Mouse (Mus musculus) ES-E14 (cell line): Measurements from ENCODE around the gene Lyrm7.

Experiments used
- CHD2 ChIP-seq: IDR thresholded peaks from 2 replicates; pipeline ENCODE4 v1.6.1; 2014; ENCODE audit warnings: mild to moderate bottlenecking, low read depth, low read length, inconsistent platforms
- MAFK ChIP-seq: IDR thresholded peaks from 2 replicates; pipeline ENCODE4 v1.6.1; 2014; ENCODE audit warnings: mild to moderate bottlenecking, low read depth, low read length, inconsistent platforms; ENCODE audit not compliant: insufficient read depth
- ZC3H11A ChIP-seq: IDR thresholded peaks from 2 replicates; pipeline ENCODE4 v1.6.1; 2012; ENCODE audit warnings: low read depth, mild to moderate bottlenecking, inconsistent platforms, low read length, borderline replicate concordance

GRCm38 (mm10) chr11:54910081-54910665 is 49.5 kb upstream of the Lyrm7 start:
- TF ChIP-seq CHD2 (no peak), MAFK (no peak), ZC3H11A (no peak)
